Mouse (Mus musculus) erythroblast, embryonic 14.5 days (primary cell): ENCODE results near the gene Slc25a39. TPM values are rescaled to one million over a fixed set of nuclear protein-coding genes. Genes with fewer than 3 reads are reported as not detected.

Experiments used
- H3K27me3 ChIP-seq: 2 replicates; pipeline ENCODE4 v1.6.1; 2012; ENCODE audit warnings: inconsistent platforms; ENCODE audit not compliant: control insufficient read depth
- H3K36me3 ChIP-seq: 2 replicates; pipeline ENCODE4 v1.6.1; 2012; ENCODE audit warnings: mild to moderate bottlenecking, inconsistent platforms; ENCODE audit not compliant: control insufficient read depth
- H3K4me1 ChIP-seq: 2 replicates; pipeline ENCODE4 v1.6.1; 2012; ENCODE audit warnings: inconsistent platforms; ENCODE audit not compliant: control insufficient read depth
- H3K4me3 ChIP-seq: replicated peaks from 2 replicates; pipeline ENCODE3; 2012; ENCODE audit warnings: moderate library complexity, mild to moderate bottlenecking, inconsistent platforms
- H3K9me3 ChIP-seq: 2 replicates; pipeline ENCODE4 v1.6.1; 2012; ENCODE audit warnings: low read length, inconsistent platforms, mixed read lengths; ENCODE audit not compliant: control insufficient read depth
- GATA1 ChIP-seq: IDR thresholded peaks from 2 replicates; pipeline ENCODE4 v1.6.1; 2012; ENCODE audit warnings: low read length, inconsistent platforms, mixed read lengths
- TAL1 ChIP-seq: IDR thresholded peaks from 3 replicates; pipeline ENCODE4 v1.6.1; 2012; ENCODE audit warnings: low read length, inconsistent platforms, mixed read lengths
- polyA plus RNA-seq: library from polyadenylated mRNA; stranded (reverse); fragments of >175 nt; gene quantifications from 2 replicates; pipeline ENCODE4 v1.2.3, GENCODE M21; 2012

The Slc25a39 gene
- polyA plus RNA-seq, 1 experiment = 579 TPM

DNA sequence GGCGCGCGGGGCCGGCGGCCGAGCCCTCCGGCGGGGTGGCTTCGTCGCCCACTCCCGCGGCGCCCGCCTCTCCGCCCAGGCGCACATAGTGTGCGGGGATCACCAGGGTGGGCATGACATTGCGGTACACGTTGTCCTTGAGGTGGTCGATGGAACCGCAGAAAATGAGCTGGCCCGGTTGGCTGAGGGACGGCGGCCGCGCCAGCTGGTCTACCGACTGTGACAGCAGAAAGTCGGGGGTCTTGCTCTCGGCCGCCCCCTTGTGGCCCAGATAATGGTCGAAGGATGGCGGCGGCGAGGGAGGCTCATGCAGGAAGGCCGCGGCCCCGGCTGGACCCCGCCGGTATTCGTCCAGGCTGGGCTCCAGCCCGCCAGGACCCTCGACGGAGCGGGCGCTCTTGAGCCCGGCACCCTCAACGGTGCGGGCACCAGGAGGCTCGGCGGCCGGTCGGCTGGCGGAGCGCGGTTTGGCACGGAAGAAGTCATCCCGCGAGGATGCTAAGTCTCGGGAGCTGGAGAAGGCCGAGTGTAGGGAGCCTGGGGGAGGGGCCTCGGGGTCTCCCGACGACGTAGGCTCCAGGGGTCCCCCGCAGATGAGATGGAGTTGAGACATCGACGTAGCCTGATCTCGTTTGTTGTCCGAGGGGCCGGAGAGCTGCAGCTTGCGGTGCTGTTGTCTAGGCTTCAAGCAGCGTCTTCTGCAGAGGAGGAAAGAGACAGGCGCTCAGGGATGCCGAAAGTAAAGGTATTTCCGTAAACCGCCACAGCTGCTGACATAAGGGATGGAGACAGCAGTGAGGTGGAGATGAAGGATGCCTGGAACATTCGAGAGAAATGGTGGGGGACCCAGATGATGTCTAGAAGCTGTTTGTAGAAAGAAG is 30.7 kb upstream of the Slc25a39 start:
- H3K27me3 ChIP-seq = peaks cover 64% of the 10 kb centered on the region
- H3K4me1 ChIP-seq = peaks cover 17% of the 10 kb centered on the region
- TF ChIP-seq GATA1 (no peak), TAL1 (no peak)
- H3K9me3 ChIP-seq = peaks cover 17% of the 10 kb centered on the region
- peaks cover 20% of the 10 kb centered on the region for H3K36me3 ChIP-seq
- peak overlapping the region; percentile 45 for H3K4me3 ChIP-seq

DNA sequence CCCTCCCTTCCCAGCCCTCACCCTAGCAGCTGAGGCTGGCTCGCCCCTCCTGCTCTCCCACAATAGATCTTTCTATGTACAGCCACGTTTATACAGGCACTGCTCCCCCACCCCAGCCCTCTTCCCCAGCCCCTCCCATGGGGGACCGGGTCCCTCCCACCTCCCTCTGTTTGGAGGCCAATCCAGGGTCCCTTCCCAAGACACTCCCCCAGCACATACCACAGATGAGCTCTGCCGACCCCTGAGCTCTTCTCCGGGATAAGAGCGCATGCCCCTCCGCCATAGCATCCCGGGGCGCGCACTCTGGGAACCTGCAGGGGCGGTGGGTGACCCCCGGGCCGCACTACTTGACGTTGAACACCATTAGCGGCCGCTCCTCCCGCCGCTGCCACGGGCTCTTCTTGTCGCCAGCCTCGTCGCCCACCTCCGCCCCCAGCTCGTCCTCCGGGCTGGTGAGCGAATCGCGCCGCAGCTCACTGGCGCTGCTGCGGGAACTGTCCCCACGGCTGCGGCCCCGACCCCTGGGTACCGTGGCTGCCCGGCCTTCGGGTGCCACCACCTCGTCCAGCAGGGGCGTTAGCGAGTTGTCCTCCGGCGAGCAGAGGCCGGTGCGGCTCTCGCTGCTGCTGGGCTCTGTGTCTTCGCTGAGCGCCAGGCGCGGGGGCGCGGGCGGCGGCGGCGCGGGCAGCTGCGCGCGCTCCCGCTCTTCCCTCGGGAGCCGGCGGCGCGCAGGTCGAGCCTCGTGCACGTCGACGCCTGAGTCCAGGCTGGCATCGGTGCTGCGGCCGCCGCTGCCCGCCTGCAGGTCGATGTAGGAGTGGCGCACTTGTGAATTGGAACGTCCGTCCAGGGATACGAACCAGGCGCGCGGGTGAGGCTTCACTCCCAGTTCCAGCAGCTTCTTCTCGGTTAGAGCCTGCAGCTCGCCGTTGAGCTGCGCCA is 29.6 kb upstream of the Slc25a39 start:
- H3K4me1 ChIP-seq = peaks cover 22% of the 10 kb centered on the region
- TF ChIP-seq TAL1 = no peak
- no peak for TF ChIP-seq GATA1
- H3K36me3 ChIP-seq = peaks cover 20% of the 10 kb centered on the region
- H3K9me3 ChIP-seq = peaks cover 17% of the 10 kb centered on the region
- peaks cover 65% of the 10 kb centered on the region for H3K27me3 ChIP-seq
- peak overlapping the region; percentile 45 for H3K4me3 ChIP-seq

DNA sequence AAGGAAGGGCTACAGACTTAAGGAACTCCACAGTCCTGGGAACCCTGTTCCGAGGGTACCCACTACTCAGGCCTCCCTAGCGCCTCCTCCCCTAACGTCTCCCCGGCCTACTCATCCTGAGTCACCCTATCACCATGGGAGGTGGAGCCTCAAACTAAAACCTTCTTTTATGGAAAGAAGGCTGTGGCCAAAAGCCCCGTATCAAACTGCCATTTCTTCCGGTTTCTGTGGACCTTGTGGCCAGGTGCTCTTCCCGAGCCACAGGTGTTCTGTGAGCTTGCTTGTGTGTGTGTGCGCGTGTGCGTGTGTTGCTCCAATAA is 28.7 kb upstream of the Slc25a39 start:
- Histone ChIP-seq H3K4me3 (no peak overlapping the region), H3K4me1 (peaks cover 29% of the 10 kb centered on the region), H3K27me3 (peaks cover 69% of the 10 kb centered on the region), H3K36me3 (peaks cover 20% of the 10 kb centered on the region), H3K9me3 (peaks cover 17% of the 10 kb centered on the region)
- TF ChIP-seq GATA1 = no peak
- no peak for TF ChIP-seq TAL1

DNA sequence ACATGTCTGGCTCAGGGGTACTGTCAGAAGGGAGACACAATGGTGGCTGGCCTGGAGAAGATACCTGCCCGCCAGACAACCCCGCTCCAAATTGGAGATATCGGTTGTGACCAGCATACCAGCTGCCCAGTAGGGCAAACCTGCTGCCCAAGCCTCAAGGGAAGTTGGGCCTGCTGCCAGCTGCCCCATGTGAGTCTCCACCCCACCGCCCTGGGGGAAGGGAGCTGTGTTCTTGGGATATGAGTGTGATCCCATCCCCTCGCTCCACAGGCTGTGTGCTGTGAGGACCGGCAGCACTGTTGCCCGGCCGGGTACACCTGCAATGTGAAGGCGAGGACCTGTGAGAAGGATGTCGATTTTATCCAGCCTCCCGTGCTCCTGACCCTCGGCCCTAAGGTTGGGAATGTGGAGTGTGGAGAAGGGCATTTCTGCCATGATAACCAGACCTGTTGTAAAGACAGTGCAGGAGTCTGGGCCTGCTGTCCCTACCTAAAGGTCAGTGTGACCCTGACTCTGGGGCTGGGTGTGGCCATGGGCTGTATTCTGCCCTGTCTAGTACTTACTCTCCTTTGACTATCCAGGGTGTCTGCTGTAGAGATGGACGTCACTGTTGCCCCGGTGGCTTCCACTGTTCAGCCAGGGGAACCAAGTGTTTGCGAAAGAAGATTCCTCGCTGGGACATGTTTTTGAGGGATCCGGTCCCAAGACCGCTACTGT is 28.2 kb upstream of the Slc25a39 start:
- Histone ChIP-seq H3K36me3 (peaks cover 20% of the 10 kb centered on the region), H3K9me3 (peaks cover 17% of the 10 kb centered on the region), H3K4me3 (no peak overlapping the region), H3K27me3 (peaks cover 67% of the 10 kb centered on the region), H3K4me1 (peaks cover 34% of the 10 kb centered on the region)
- TF ChIP-seq TAL1 (no peak), GATA1 (no peak)

DNA sequence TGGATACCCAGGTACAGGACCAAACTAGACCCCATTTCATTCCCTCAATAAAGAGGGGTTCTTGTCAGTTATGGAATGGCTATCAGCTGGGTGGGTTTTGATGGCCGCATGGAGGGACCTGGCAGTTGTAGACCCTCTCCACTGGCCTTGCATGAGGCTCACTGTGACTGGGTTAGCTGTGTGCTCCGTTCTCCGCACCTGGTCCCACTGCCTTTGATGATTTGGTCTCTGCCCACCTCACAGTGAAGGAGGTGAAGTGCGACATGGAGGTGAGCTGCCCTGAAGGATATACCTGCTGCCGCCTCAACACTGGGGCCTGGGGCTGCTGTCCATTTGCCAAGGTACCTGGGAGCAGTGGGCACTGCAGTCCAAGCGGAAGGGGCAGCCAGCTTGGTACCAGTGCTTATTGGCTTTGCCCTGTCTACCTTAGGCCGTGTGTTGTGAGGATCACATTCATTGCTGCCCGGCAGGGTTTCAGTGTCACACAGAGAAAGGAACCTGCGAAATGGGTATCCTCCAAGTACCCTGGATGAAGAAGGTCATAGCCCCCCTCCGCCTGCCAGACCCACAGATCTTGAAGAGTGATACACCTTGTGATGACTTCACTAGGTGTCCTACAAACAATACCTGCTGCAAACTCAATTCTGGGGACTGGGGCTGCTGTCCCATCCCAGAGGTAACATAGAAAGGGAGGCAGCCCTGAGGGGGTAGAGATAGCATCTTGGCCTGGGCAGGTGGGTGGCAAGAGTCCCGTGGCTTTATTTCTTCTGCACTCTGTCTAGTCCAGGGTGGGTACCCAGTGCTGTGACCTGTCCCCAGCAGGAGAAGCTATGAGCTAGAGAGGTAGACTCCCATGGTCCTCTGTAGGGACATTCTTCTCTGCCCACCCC is 27.3 kb upstream of the Slc25a39 start:
- Histone ChIP-seq H3K36me3 (peaks cover 20% of the 10 kb centered on the region), H3K27me3 (peaks cover 62% of the 10 kb centered on the region)
- TF ChIP-seq GATA1 (no peak), TAL1 (no peak)

DNA sequence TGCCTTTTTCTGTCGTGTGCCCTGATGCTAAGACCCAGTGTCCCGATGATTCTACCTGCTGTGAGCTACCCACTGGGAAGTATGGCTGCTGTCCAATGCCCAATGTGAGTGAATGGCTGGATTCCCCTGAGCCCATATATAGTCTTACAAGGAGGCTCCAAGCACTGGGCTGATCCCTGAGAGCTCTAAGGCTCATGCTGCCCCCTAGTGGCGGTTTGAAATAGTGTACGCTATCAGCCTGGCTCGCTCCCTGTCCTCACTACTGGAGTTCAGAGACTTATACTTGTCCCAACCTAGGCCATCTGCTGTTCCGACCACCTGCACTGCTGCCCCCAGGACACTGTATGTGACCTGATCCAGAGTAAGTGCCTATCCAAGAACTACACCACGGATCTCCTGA is 26.7 kb upstream of the Slc25a39 start:
- peaks cover 60% of the 10 kb centered on the region for H3K27me3 ChIP-seq
- no peak for TF ChIP-seq GATA1
- no peak for TF ChIP-seq TAL1
- H3K4me3 ChIP-seq = no peak overlapping the region
- peaks cover 20% of the 10 kb centered on the region for H3K36me3 ChIP-seq
- H3K4me1 ChIP-seq = peaks cover 49% of the 10 kb centered on the region
- peaks cover 17% of the 10 kb centered on the region for H3K9me3 ChIP-seq

More for the DNA sequence above, 27.3 kb upstream of the Slc25a39 start:
- Histone ChIP-seq H3K4me3 (no peak overlapping the region), H3K4me1 (peaks cover 42% of the 10 kb centered on the region), H3K9me3 (peaks cover 17% of the 10 kb centered on the region)

DNA sequence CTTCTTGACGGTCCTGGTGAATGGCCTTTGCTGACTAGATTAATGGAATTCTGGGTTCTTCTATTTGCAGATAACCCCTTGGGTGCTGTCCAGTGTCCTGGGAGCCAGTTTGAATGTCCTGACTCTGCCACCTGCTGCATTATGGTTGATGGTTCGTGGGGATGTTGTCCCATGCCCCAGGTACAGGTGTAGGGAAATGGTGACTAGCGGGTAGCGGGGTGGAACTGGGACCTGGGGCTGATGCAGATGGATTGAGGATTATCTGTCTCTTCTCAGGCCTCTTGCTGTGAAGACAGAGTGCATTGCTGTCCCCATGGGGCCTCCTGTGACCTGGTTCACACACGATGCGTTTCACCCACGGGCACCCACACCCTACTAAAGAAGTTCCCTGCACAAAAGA is 26.1 kb upstream of the Slc25a39 start:
- Histone ChIP-seq H3K4me3 (no peak overlapping the region), H3K4me1 (peaks cover 54% of the 10 kb centered on the region), H3K27me3 (peaks cover 60% of the 10 kb centered on the region), H3K36me3 (peaks cover 20% of the 10 kb centered on the region), H3K9me3 (peaks cover 16% of the 10 kb centered on the region)
- TF ChIP-seq GATA1 (no peak), TAL1 (no peak)

DNA sequence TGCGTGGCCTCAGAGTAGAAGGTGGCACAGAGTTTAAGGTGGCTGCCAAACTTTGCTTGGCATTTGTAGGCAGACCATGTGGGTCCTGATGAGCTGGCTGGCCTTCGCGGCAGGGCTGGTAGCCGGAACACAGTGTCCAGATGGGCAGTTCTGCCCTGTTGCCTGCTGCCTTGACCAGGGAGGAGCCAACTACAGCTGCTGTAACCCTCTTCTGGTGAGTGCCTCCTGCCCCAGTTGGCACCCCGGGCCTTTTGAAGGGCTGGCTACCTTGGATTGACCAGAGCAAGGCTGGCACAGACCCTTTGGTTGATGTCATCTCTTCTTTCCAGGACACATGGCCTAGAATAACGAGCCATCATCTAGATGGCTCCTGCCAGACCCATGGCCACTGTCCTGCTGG is 25.1 kb upstream of the Slc25a39 start:
- Histone ChIP-seq H3K9me3 (peaks cover 6% of the 10 kb centered on the region), H3K4me3 (peak overlapping the region; percentile 25), H3K27me3 (peaks cover 59% of the 10 kb centered on the region), H3K4me1 (peaks cover 48% of the 10 kb centered on the region), H3K36me3 (peaks cover 20% of the 10 kb centered on the region)
- TF ChIP-seq TAL1 = no peak
- no peak for TF ChIP-seq GATA1
